Mouse (Mus musculus): ENCODE results near the gene Klf1. TPM values are rescaled to one million over a fixed set of nuclear protein-coding genes. Genes with fewer than 3 reads are reported as not detected.
A peak's percentile ranks its signal among the peaks of the same experiment; 100 is the strongest.

The Klf1 gene
- polyA plus RNA-seq, 1 experiment from 2014 or later: 6.4 TPM

DNA sequence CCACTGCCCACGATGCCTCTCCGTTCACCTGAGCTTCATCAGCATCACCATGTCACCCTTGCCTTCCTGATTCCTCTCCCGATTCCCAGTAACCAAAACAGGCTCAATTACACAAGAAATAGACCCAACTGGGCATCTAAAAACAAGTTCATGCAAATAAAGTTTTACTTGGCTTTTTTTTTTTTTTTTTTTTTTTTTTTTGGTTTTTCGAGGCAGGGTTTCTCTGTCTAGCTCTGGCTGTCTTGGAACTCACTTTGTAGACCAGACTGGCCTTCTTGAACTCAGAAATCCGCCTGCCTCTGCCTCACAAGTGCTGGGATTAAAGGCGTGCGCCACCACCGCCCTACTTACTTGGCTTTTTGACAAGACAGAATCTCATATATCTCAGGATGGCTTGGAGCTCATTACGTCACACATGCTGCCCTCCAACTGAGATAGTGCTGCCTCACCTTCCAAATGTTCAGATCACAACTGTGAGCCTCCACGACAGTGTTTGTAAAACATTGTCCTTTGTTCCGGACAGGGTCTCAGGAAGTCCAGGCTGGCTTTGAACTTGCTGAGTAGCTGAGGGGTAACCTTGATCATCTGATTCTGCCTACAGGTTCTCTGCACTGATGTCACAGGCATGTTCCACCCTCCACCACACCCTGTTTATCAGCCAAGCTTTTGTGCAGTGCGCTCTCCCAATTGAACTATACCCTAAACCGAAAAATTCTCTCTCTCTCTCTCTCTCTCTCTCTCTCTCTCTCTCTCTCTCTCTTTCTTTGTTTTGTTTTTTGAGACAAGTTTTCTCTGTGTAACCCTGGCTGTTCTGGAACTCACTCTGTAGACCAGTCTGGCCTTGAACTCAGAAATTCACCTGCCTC, 36.1 kb downstream of the Klf1 start:
- Histone ChIP-seq H3K27me3 (replicated peaks) (peaks cover 49% of the 10 kb centered on the region), H3K9me3 (no peaks in the 10 kb centered on the region), H3K36me3 (no peaks in the 10 kb centered on the region), H3K4me1 (replicated peaks) (peaks cover 13% of the 10 kb centered on the region), H3K4me2 (replicated peaks) (peak overlapping the region; percentile 85; the same call in 1 of the 2 replicates), H3K4me3 (replicated peaks) (no peak overlapping the region), H3K27ac (no peak overlapping the region), H3K9ac (no peak overlapping the region)
- no peak for ATAC-seq
- WGBS: 63% methylated on average over 13 of the region's 13 CpGs

DNA sequence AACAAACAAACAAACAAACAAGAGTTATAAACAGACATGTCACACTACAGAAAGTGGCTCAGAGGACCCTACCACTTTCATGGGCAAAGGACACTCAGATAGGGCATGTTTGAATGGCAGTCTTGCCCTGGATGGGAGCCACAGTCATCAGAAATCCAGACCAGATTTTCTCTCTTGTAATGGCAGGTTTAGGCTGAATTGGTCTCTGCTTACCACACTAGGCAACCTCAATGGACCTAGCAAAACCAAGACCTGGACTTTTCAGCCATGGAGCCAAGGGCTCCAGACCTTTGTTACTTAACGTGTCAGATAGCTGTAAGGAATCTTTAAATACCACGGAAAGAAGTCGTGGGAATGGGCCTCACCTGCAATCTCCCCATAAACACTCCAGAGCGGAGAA, 42.0 kb downstream of the Klf1 start:
- no peaks in the 10 kb centered on the region for H3K36me3 ChIP-seq
- H3K9ac ChIP-seq: no peak overlapping the region
- ATAC-seq: no peak
- H3K27ac ChIP-seq: no peak overlapping the region
- no peak overlapping the region for H3K4me2 ChIP-seq (replicated peaks)
- peaks cover 48% of the 10 kb centered on the region for H3K27me3 ChIP-seq (replicated peaks)
- no peaks in the 10 kb centered on the region for H3K9me3 ChIP-seq
- H3K4me3 ChIP-seq (replicated peaks): no peak overlapping the region
- 16% methylated on average over 4 of the region's 4 CpGs for WGBS
- peaks cover 21% of the 10 kb centered on the region for H3K4me1 ChIP-seq (replicated peaks)

DNA sequence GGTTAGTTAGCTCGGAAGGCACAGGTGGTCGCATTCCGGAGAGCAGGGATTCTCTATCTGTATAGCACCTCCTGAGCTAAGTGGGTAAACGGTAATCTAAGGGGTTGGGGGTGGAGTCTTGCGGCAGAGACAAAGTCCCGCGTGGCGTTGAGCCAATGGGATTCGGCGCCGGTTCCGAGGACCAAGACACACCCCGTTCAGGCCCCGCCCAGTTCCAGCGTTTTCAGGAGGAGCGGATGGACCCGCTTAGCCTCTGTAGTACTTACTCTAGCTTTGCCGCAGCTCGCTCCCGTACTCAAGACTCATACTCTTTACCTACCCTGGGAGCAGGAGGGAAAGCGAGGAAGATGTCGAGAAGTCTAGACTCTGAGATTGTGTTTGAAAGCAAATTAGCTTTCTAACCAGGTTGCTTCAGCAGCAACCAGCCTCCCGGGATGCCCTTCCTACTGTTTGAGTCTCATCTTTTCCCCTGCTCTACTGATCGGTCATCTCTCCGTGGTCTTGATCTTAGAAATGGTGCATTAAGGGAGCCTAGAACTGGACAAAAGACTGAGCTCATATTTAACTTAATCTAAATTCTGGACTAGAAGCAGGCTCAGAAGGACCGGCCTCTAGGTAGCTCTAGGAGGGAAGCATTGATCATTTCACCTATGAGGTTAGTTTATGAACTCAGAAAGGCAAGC, 42.9 kb downstream of the Klf1 start:
- H3K36me3 ChIP-seq: no peaks in the 10 kb centered on the region
- peak; percentile 78 for ATAC-seq
- no peak overlapping the region for H3K9ac ChIP-seq
- H3K4me2 ChIP-seq (replicated peaks): peak overlapping the region; percentile 39
- peaks cover 47% of the 10 kb centered on the region for H3K27me3 ChIP-seq (replicated peaks)
- H3K9me3 ChIP-seq: no peaks in the 10 kb centered on the region
- H3K4me1 ChIP-seq (replicated peaks): peaks cover 21% of the 10 kb centered on the region
- H3K27ac ChIP-seq: no peak overlapping the region
- WGBS: 4% methylated on average over 26 of the region's 26 CpGs
- peak overlapping the region; percentile 9; the same call in 1 of the 2 replicates for H3K4me3 ChIP-seq (replicated peaks)

- Histone ChIP-seq H3K4me1 (replicated peaks) (peaks cover 21% of the 10 kb centered on the region), H3K27me3 (replicated peaks) (peaks cover 53% of the 10 kb centered on the region), H3K9me3 (no peaks in the 10 kb centered on the region), H3K27ac (no peak overlapping the region), H3K36me3 (no peaks in the 10 kb centered on the region), H3K9ac (no peak overlapping the region), H3K4me2 (replicated peaks) (peak overlapping the region; percentile 74; the same call in 1 of the 2 replicates), H3K4me3 (replicated peaks) (no peak overlapping the region)
- WGBS: 3% methylated on average over 11 of the region's 11 CpGs
- ATAC-seq: peak; percentile 27; the same call in 1 of the 2 replicates
These were observed 43.5 kb downstream of the Klf1 start for GRCm38 (mm10) chr8:84945235-84945632.

- no peaks in the 10 kb centered on the region for H3K9me3 ChIP-seq
- peaks cover 21% of the 10 kb centered on the region for H3K4me1 ChIP-seq (replicated peaks)
- H3K27ac ChIP-seq: no peak overlapping the region
- WGBS: 1% methylated on average over 51 of the region's 67 CpGs
- H3K4me2 ChIP-seq (replicated peaks): peak overlapping the region; percentile 74
- peaks cover 59% of the 10 kb centered on the region for H3K27me3 ChIP-seq (replicated peaks)
- H3K36me3 ChIP-seq: no peaks in the 10 kb centered on the region
- peak overlapping the region; percentile 39 for H3K4me3 ChIP-seq (replicated peaks)
- ATAC-seq: peak; percentile 44
- H3K9ac ChIP-seq: no peak overlapping the region
These were observed 44.2 kb downstream of the Klf1 start for GRCm38 (mm10) chr8:84945633-84946527.

- no peak within 1 kb of the TSS for H3K27ac ChIP-seq
- ATAC-seq: 0 out of 2 replicates have a peak, but pooled peaks have one; percentile 26
- peaks cover 65% of the 10 kb centered on the region for H3K27me3 ChIP-seq (replicated peaks)
These were observed 45.0 kb downstream of the Klf1 start, which contains the start of gene Rtbdn for GRCm38 (mm10) chr8:84946528-84947240. Gene Rtbdn (plus strand): TSS chr8:84946991.

GRCm38 (mm10) chr8:84947241-84947545, 45.5 kb downstream of the Klf1 start:
- H3K27me3 ChIP-seq (replicated peaks): peaks cover 61% of the 10 kb centered on the region
- ATAC-seq: peak; percentile 24; the same call in 1 of the 2 replicates
- H3K4me1 ChIP-seq (replicated peaks): peaks cover 21% of the 10 kb centered on the region

More at GRCm38 (mm10) chr8:84946528-84947240, 45.0 kb downstream of the Klf1 start, which contains the start of gene Rtbdn:
- Histone ChIP-seq H3K9ac (no peak within 1 kb of the TSS), H3K4me1 (replicated peaks) (peaks cover 21% of the 10 kb centered on the region), H3K9me3 (no peaks in the 10 kb centered on the region), H3K36me3 (no peaks in the 10 kb centered on the region), H3K4me2 (replicated peaks) (peak within 1 kb of the TSS; percentile 74), H3K4me3 (replicated peaks) (peak within 1 kb of the TSS; percentile 39)
- 14% methylated on average over 17 of the region's 17 CpGs for WGBS

GRCm38 (mm10) chr8:84949753-84950152, 48.0 kb downstream of the Klf1 start:
- Histone ChIP-seq H3K36me3 (no peaks in the 10 kb centered on the region), H3K9me3 (no peaks in the 10 kb centered on the region), H3K27ac (no peak overlapping the region), H3K27me3 (replicated peaks) (peaks cover 53% of the 10 kb centered on the region), H3K4me1 (replicated peaks) (peaks cover 21% of the 10 kb centered on the region), H3K4me3 (replicated peaks) (no peak overlapping the region), H3K4me2 (replicated peaks) (no peak overlapping the region), H3K9ac (no peak overlapping the region)
- no peak for ATAC-seq
- WGBS: 24% methylated on average over 12 of the region's 12 CpGs

More at GRCm38 (mm10) chr8:84947241-84947545, 45.5 kb downstream of the Klf1 start:
- no peaks in the 10 kb centered on the region for H3K36me3 ChIP-seq
- H3K27ac ChIP-seq: no peak overlapping the region
- 16% methylated on average over 9 of the region's 9 CpGs for WGBS
- H3K4me2 ChIP-seq (replicated peaks): no peak overlapping the region
- H3K9ac ChIP-seq: no peak overlapping the region
- H3K4me3 ChIP-seq (replicated peaks): no peak overlapping the region
- no peaks in the 10 kb centered on the region for H3K9me3 ChIP-seq

GRCm38 (mm10) chr8:84952612-84953255, 51.0 kb downstream of the Klf1 start:
- Histone ChIP-seq H3K36me3 (no peaks in the 10 kb centered on the region; the same call in 1 of the 2 replicates), H3K27ac (no peak overlapping the region), H3K9ac (no peak overlapping the region), H3K4me3 (replicated peaks) (peak overlapping the region; percentile 10; the same call in 1 of the 2 replicates), H3K4me2 (replicated peaks) (peak overlapping the region; percentile 49), H3K27me3 (replicated peaks) (peaks cover 27% of the 10 kb centered on the region), H3K9me3 (no peaks in the 10 kb centered on the region), H3K4me1 (replicated peaks) (0 out of 2 replicates have a peak, but pooled peaks cover 5% of the 10 kb centered on the region)
- 6% methylated on average over 18 of the region's 18 CpGs for WGBS
- peak; percentile 71 for ATAC-seq

Data from intestine, embryonic 15.5 days (tissue).